Mouse (Mus musculus) large intestine, adult 2 months (tissue): ENCODE measurements around the gene Kcmf1. TPM values are rescaled to one million over a fixed set of nuclear protein-coding genes. Genes with fewer than 3 reads are reported as not detected.

ENCODE experiments used
- DNase-seq: peaks from one replicate; pipeline ENCODE4 v3.0.0-alpha.2; 2012; ENCODE audit warnings: low read depth, low spot score
- WGBS: fragments of 180-500 bp; shearing (Covaris S2); methylation state at CpG from one replicate; pipeline ENCODE4 v1.1.7; 2018; 5-methylcytosine and 5-hydroxymethylcytosine counted together
- polyA plus RNA-seq: library from polyadenylated mRNA; depleted of rRNA; stranded (reverse); fragments of >200 nt; gene quantifications from 2 replicates; pipeline ENCODE4 v1.2.3, GENCODE M21; 2012

Gene Kcmf1
- polyA plus RNA-seq, 1 experiment, result 65.1 TPM

- WGBS, result 42% methylated on average over 7 of the region's 7 CpGs
Observed at GRCm38 (mm10) chr6:72900952-72901351, 1.2 kb upstream of the Kcmf1 start.

GRCm38 (mm10) chr6:72899201-72899780 lies 488 bp downstream of the Kcmf1 start:
- 1% methylated on average over 82 of the region's 85 CpGs for WGBS
- no peak for DNase-seq

More at GRCm38 (mm10) chr6:72900952-72901351, 1.2 kb upstream of the Kcmf1 start:
- DNase-seq, result no peak

- WGBS, result under 1% methylated on average over 71 of the region's 71 CpGs
- DNase-seq, result no peak
Observed at GRCm38 (mm10) chr6:72898244-72899200, 1.3 kb downstream of the Kcmf1 start.

GRCm38 (mm10) chr6:72895000-72895399 lies 4.8 kb downstream of the Kcmf1 start:
- no peak for DNase-seq
- 23% methylated on average over 3 of the region's 3 CpGs for WGBS

GRCm38 (mm10) chr6:72891238-72891637 lies 8.5 kb downstream of the Kcmf1 start:
- DNase-seq, result no peak
- 85% methylated on average over 2 of the region's 2 CpGs for WGBS

- 58% methylated on average over 2 of the region's 2 CpGs for WGBS
- no peak for DNase-seq
Observed at GRCm38 (mm10) chr6:72888655-72889054, 11.1 kb downstream of the Kcmf1 start.

GRCm38 (mm10) chr6:72885268-72885667 lies 14.5 kb downstream of the Kcmf1 start:
- WGBS, result 22% methylated on average over 1 of the region's 1 CpGs
- no peak for DNase-seq

- 67% methylated on average over 3 of the region's 3 CpGs for WGBS
- DNase-seq, result no peak
Observed at GRCm38 (mm10) chr6:72884767-72885166, 15.0 kb downstream of the Kcmf1 start.

- DNase-seq, result no peak
- WGBS, result 35% methylated on average over 8 of the region's 8 CpGs
Observed at GRCm38 (mm10) chr6:72882661-72883458, 16.9 kb downstream of the Kcmf1 start.

GRCm38 (mm10) chr6:72882222-72882621 lies 17.6 kb downstream of the Kcmf1 start:
- WGBS, result 91% methylated on average over 3 of the region's 3 CpGs

GRCm38 (mm10) chr6:72881619-72881979 lies 18.2 kb downstream of the Kcmf1 start:
- 44% methylated on average over 1 of the region's 1 CpGs for WGBS
- DNase-seq, result no peak

More at GRCm38 (mm10) chr6:72882222-72882621, 17.6 kb downstream of the Kcmf1 start:
- DNase-seq, result no peak

GRCm38 (mm10) chr6:72880913-72881618 lies 18.7 kb downstream of the Kcmf1 start:
- WGBS, result 55% methylated on average over 9 of the region's 9 CpGs
- DNase-seq, result no peak

GRCm38 (mm10) chr6:72876629-72877028 lies 23.1 kb downstream of the Kcmf1 start:
- no peak for DNase-seq
- WGBS, result 84% methylated on average over 6 of the region's 6 CpGs

- no peak for DNase-seq
- WGBS, result 89% methylated on average over 3 of the region's 3 CpGs
Observed at GRCm38 (mm10) chr6:72873338-72873737, 26.4 kb downstream of the Kcmf1 start.

- WGBS, result 87% methylated on average over 1 of the region's 1 CpGs
- no peak for DNase-seq
Observed at GRCm38 (mm10) chr6:72872276-72872675, 27.5 kb downstream of the Kcmf1 start.

GRCm38 (mm10) chr6:72869601-72870000 lies 30.2 kb downstream of the Kcmf1 start:
- WGBS, result 60% methylated on average over 8 of the region's 8 CpGs
- no peak for DNase-seq

- DNase-seq, result no peak
- WGBS, result 76% methylated on average over 5 of the region's 5 CpGs
Observed at GRCm38 (mm10) chr6:72868688-72869087, 31.1 kb downstream of the Kcmf1 start.

- WGBS, result 87% methylated on average over 1 of the region's 1 CpGs
- DNase-seq, result no peak
Observed at GRCm38 (mm10) chr6:72867746-72868145, 32.0 kb downstream of the Kcmf1 start.

- peak; percentile 22 for DNase-seq
- 23% methylated on average over 2 of the region's 2 CpGs for WGBS
Observed at GRCm38 (mm10) chr6:72866232-72866631, 33.5 kb downstream of the Kcmf1 start.
